Mouse (Mus musculus) limb, embryonic 10.5 days (tissue): ENCODE measurements around the gene Atp1a1. TPM values are rescaled to one million over a fixed set of nuclear protein-coding genes. Genes with fewer than 3 reads are reported as not detected.

Experiments used
- DNase-seq: peaks from one replicate; pipeline ENCODE4 v3.0.0-alpha.2; 2017; ENCODE audit warnings: low spot score
- H3K27ac ChIP-seq: fragments of 300-500 bp; sonication (generic); 2 replicates; pipeline ENCODE4 v1.5.1; 2016; ENCODE audit warnings: mild to moderate bottlenecking
- H3K27me3 ChIP-seq: fragments of 300-500 bp; sonication (generic); 2 replicates; pipeline ENCODE4 v1.6.1; 2016; ENCODE audit warnings: low read depth, mild to moderate bottlenecking; ENCODE audit not compliant: poor library complexity, severe bottlenecking
- H3K36me3 ChIP-seq: fragments of 300-500 bp; sonication (generic); 2 replicates; pipeline ENCODE4 v1.6.1; 2016; ENCODE audit warnings: mild to moderate bottlenecking, moderate library complexity
- H3K4me1 ChIP-seq: fragments of 300-500 bp; sonication (generic); 2 replicates; pipeline ENCODE4 v1.6.1; 2016
- H3K4me3 ChIP-seq: fragments of 300-500 bp; sonication (generic); 2 replicates; pipeline ENCODE4 v1.5.1; 2016; ENCODE audit warnings: mild to moderate bottlenecking, moderate library complexity
- H3K9me3 ChIP-seq: fragments of 300-500 bp; sonication (generic); replicated peaks from 2 replicates; pipeline ENCODE4 v1.6.1; 2016; ENCODE audit warnings: mild to moderate bottlenecking
- WGBS: fragments of 180-500 bp; shearing (Covaris S2); methylation state at CpG from one replicate; pipeline ENCODE4 v1.1.7; 2016; 5-methylcytosine and 5-hydroxymethylcytosine counted together
- polyA plus RNA-seq: library from polyadenylated mRNA; unstranded; fragments of >200 nt; fragmentation: Nextera tagmentation; extraction: Ambion mirVana; gene quantifications from 2 replicates; pipeline ENCODE4 v1.2.1, GENCODE M21; 2016

The Atp1a1 gene
- polyA plus RNA-seq, 1 experiment from 2014 or later = 47.7 TPM

DNA sequence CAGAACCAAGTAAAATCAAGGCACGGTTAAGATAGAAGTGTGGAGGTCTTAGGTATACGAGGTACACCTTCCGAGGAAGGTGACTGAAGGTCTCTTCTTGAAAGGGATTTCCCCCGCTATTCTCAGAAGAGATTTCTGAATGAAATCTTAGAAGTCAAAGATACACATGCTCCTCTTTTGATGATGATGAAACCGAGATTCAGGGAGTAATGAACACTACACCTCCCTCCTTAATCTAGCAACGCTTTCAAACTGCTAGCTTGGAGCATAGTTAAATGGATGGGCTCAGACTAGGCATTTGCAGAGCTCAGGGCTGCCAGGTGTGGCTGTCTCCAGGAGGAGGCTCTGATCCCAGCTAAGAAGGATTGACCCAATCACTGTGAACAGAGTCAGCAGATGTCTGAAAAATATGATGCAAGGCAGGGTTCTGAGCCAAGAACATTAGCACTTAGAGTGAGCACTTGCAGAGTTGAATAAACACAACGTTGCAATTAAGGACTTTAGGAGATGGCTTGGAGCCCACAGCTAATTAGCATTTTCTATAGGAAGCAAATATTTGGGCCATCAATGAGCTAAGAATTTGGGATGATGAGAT, 2.5 kb upstream of the Atp1a1 start:
- Histone ChIP-seq H3K27ac (no peak overlapping the region), H3K36me3 (no peaks in the 10 kb centered on the region), H3K4me3 (no peak overlapping the region), H3K9me3 (no peaks in the 10 kb centered on the region), H3K27me3 (peaks cover 7% of the 10 kb centered on the region; the same call in 1 of the 2 replicates), H3K4me1 (peaks cover 46% of the 10 kb centered on the region)
- 83% methylated on average over 7 of the region's 7 CpGs for WGBS
- no peak for DNase-seq

DNA sequence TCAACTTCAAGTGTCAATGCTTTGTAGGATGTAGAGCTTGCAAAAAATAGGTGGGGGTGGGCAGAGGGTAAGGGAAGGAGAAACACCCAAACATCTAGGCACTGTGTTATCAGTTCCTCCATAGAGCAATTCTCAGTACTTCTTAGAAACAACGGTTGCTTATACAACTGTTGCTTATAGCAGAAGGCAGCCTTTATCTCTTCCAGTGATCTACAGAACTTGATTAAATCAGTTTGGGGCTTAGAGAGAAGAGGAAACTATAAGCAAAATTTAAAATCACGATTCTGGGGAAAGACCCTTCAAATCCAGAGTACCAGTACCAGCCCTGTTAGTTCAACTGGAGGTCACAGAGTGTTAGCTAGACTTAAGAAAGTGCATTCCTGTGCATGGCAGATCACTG, 1.2 kb upstream of the Atp1a1 start:
- peaks cover 7% of the 10 kb centered on the region; the same call in 1 of the 2 replicates for H3K27me3 ChIP-seq
- H3K4me1 ChIP-seq = peaks cover 46% of the 10 kb centered on the region
- no peaks in the 10 kb centered on the region for H3K9me3 ChIP-seq
- 46% methylated on average over 2 of the region's 2 CpGs for WGBS
- no peak overlapping the region for H3K4me3 ChIP-seq
- H3K27ac ChIP-seq = no peak overlapping the region
- DNase-seq = no peak
- H3K36me3 ChIP-seq = no peaks in the 10 kb centered on the region

DNA sequence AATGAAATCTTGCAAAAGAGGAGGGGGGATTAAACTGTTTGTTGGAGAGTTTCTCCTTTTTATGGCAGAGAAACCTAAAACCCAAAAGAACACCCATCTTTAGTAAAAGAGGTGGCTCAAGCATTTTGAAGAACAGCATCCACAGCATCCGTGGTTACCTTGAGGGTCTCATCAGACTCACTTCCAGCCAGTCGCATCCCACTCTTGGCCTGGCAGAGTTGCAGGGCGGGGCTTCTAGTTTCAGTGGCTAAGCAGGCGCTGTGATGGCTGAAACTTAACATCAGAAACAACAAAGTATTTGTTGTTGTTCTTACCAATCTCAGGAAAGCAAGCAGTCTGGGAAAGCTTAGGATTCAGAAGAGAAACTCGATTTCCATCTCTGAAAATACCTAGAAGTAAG, 807 bp upstream of the Atp1a1 start:
- no peaks in the 10 kb centered on the region for H3K9me3 ChIP-seq
- H3K27ac ChIP-seq = peak overlapping the region; percentile 99; the same call in 1 of the 2 replicates
- H3K4me3 ChIP-seq = peak overlapping the region; percentile 97
- H3K4me1 ChIP-seq = peaks cover 48% of the 10 kb centered on the region
- no peak for DNase-seq
- H3K27me3 ChIP-seq = peaks cover 7% of the 10 kb centered on the region; the same call in 1 of the 2 replicates
- no peaks in the 10 kb centered on the region for H3K36me3 ChIP-seq
- 19% methylated on average over 5 of the region's 5 CpGs for WGBS

DNA sequence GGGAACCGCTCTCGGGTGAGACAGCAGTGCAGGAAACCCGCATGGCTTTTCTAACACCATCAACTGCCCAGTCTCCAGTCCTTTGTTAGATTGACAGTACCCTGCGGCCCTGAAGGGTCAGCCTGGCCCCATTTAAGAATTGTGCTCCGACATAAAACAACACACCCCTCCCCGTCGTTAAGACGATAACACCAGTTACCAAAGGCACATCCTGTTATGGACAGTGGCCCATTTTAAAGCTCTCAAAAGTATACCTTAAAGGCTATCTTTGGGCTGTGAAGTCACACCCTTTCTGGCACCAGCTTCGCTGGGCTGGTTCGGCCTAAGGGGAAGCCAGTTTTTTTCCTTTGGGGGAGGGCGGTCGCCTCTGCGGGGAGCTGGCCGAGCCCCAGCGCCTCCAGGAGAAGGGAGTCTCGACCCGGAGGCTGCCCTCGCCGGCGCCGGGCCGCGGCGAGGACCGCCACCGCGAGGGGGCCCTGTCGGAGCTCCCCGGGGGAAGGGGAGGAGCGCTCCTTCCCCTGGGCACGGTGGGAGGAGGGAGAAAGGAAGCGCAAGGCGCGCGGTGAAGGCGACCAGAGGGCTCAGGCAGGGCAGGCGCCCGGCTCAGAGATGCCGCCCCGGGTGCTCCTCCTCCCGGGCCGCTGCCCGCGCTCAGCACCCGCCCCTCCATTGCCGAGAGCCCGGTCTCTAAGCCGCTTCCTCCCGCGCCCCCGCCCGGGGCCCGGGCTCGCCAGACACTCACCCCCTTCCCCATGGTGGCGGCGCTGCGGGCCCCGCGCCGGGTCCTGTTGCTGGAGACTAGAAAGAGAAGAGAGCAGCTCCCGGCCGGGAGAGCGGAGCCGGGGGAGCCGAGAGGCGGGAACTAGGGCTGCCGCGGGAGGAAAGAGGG, 579 bp downstream of the Atp1a1 start:
- Histone ChIP-seq H3K4me3 (peak overlapping the region; percentile 97), H3K9me3 (no peaks in the 10 kb centered on the region), H3K27ac (peak overlapping the region; percentile 99), H3K27me3 (peaks cover 7% of the 10 kb centered on the region; the same call in 1 of the 2 replicates), H3K4me1 (peaks cover 62% of the 10 kb centered on the region), H3K36me3 (0 out of 2 replicates have a peak, but pooled peaks cover 2% of the 10 kb centered on the region)
- under 1% methylated on average over 64 of the region's 68 CpGs for WGBS
- peak; percentile 86 for DNase-seq

DNA sequence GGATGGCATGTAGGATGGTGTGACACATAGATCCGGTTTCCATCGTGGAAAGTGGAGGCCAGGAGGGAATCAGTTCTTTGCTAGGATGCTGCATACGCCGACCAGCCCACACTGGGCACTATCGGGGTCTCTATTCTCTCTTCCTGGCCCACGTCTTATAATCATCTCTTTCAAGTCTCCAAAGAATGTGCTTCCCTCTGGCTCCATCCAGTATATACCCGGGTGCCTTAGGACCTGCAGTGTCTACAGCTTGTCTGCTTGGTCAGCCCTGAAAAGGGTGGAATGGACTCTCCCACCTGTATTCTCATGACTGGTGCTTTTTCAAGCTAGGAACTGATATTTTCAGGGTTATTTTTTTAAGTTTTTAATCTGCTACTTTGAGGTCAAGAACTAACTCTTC, 1.3 kb downstream of the Atp1a1 start:
- 50% methylated on average over 7 of the region's 7 CpGs for WGBS
- Histone ChIP-seq H3K4me3 (peak overlapping the region; percentile 97), H3K36me3 (0 out of 2 replicates have a peak, but pooled peaks cover 2% of the 10 kb centered on the region), H3K27me3 (peaks cover 7% of the 10 kb centered on the region; the same call in 1 of the 2 replicates), H3K27ac (peak overlapping the region; percentile 99), H3K9me3 (no peaks in the 10 kb centered on the region), H3K4me1 (peaks cover 69% of the 10 kb centered on the region)
- no peak for DNase-seq

DNA sequence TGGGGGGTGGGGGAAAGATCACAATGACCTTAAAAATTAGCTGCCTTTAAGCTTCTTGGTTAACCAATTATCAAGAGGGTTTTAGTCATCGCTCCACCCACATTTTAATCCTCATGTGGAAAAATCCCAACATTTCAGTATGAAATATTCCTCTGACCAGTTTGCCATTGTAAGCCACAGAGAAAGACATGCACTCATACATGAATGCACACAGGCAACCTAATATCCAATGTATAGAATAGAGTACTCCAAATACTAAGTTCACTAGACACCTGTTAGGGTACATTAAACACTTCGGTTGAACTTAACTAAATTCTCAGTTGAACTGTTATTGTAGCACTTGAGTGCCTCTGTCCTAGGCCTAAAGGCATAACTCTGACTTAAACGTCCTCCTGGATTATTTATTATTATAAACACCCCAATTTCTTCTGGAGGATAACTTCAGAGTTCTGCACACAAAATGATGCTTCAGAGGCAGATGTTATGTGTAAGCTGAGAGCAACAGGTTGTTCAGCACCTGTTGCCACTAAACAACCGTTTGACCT, 1.9 kb downstream of the Atp1a1 start:
- Histone ChIP-seq H3K27me3 (peaks cover 7% of the 10 kb centered on the region; the same call in 1 of the 2 replicates), H3K9me3 (no peaks in the 10 kb centered on the region), H3K36me3 (0 out of 2 replicates have a peak, but pooled peaks cover 2% of the 10 kb centered on the region), H3K27ac (no peak overlapping the region), H3K4me3 (peak overlapping the region; percentile 97), H3K4me1 (peaks cover 75% of the 10 kb centered on the region)
- 81% methylated on average over 4 of the region's 4 CpGs for WGBS
- no peak for DNase-seq

DNA sequence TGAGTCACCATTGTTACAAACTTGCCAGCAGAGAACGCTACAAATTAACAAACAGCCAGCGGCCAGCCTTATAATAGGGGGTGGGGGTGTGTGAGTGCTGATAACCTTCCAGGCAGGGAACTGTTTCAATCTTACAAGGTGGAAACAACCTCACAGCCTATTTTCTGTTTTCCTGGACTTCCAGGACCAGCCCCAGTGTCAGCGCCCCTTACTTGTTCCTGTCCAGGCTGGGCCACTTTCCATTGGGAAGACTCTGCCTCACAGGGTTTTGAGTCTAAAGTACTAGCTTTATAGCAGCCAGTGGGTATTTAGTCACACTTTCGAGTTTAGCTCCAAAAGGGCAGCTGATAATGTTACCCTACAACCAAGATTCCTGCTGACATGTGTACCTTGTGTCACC, 2.8 kb downstream of the Atp1a1 start:
- H3K4me1 ChIP-seq = peaks cover 81% of the 10 kb centered on the region
- 0 out of 2 replicates have a peak, but pooled peaks cover 2% of the 10 kb centered on the region for H3K36me3 ChIP-seq
- peak overlapping the region; percentile 8; the same call in 1 of the 2 replicates for H3K4me3 ChIP-seq
- WGBS = 59% methylated on average over 4 of the region's 4 CpGs
- no peaks in the 10 kb centered on the region for H3K9me3 ChIP-seq
- no peak for DNase-seq
- H3K27ac ChIP-seq = no peak overlapping the region
- peaks cover 7% of the 10 kb centered on the region; the same call in 1 of the 2 replicates for H3K27me3 ChIP-seq

DNA sequence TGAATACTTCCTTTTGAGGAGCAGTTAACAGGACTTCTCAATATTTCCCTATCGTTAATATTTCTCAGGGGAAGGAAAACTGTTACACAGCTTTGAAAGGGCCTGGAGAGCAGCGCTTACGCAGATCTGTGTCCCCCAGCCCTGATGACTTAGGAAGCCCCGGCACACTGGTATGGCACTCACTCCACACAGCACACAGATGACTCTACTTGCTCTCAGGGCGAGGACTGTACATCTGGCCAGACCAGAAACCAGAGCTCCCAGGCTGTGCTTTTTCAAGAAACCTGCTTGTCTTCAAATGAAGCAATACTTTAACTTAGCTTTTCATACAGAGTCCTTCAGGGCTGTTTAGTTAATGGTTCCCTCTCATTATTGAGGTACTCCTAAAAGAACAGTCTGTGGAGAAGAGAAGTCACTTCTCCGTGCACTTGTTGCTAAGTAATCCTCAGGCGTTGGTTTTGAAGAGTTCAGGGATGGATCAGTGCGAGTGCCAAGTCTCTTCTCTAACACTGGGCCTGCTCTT, 3.4 kb downstream of the Atp1a1 start:
- H3K4me3 ChIP-seq = peak overlapping the region; percentile 8; the same call in 1 of the 2 replicates
- WGBS = 73% methylated on average over 8 of the region's 8 CpGs
- no peak for DNase-seq
- H3K27ac ChIP-seq = peak overlapping the region; percentile 36; the same call in 1 of the 2 replicates
- no peaks in the 10 kb centered on the region for H3K9me3 ChIP-seq
- H3K36me3 ChIP-seq = peaks cover 6% of the 10 kb centered on the region
- H3K27me3 ChIP-seq = peaks cover 3% of the 10 kb centered on the region; the same call in 1 of the 2 replicates
- peaks cover 84% of the 10 kb centered on the region for H3K4me1 ChIP-seq

DNA sequence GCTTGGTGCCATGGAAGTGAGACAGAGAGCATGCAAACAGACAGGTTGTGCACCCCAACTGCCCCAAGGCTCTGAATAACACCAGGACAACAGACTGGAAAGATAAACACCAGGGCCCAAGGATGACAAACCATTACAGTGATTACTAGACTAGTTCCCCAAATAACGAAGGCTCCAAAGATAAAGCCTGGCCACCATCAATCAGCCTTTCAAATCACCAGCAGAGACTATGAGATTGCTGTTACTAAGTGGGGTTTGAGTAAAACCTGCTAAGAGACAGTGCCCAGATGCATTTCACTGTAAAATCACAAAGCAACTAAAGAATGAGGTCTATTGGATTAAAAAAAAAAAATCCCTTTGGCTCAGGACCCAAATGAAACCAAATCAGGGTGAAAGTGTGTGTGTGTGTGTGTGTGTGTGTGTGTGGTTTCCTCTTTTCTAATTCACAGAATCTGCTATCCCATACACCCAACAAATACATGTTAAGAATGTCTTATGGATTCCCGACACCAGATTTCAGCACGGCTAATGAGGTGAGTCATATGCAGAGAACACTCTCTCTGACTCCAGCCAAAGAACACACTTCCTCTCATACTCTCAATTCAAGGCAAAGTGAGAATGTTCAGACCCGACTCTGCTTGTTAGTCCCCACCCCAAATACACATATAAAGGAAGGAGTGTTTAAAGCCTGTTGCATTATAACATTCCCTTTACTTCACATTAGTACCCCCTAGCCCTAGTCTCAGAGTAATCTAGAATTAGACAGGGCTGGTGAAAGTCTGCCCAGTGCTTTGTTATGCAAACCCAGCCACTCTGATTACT, 4.4 kb downstream of the Atp1a1 start:
- WGBS = 36% methylated on average over 4 of the region's 4 CpGs
- peaks cover 12% of the 10 kb centered on the region for H3K36me3 ChIP-seq
- no peak overlapping the region for H3K4me3 ChIP-seq
- 0 out of 2 replicates have a peak overlapping the region, but pooled peaks have one; percentile 50 for H3K27ac ChIP-seq
- DNase-seq = no peak
- peaks cover 81% of the 10 kb centered on the region for H3K4me1 ChIP-seq
- H3K9me3 ChIP-seq = no peaks in the 10 kb centered on the region
- H3K27me3 ChIP-seq = no peaks in the 10 kb centered on the region

DNA sequence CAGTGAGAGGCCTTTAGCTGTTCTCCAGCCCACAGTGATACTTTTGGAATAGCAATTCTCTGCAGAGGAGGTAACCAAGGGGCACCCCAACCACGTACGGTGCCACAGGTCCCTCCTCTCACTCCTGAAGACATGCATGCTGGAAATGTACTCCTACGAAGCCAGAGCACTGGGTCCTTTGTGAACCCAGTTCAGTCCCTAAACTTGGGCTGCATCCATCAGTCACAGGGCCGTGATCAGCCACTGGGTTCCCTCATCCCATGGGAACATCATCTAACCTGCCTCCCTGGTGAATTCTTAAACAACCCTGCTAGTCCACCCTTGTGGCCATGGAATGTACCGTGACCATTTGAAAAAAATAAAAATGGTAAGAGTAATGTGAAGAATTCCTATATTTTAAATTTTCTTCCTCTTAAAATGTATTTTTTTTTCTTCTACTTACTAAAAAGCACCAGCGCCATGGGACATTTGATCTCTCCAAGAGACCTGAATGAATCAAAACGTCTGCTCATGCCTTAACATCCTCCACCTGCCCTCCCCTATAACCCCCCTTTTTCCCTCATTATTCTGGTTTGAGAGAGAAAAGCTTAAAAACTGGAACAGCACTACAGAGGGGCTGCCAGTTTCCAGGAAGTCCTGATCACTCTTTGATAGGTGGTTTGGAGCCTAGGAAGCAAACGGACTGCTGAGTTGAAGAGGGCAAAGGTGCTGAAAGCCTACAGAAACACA, 5.1 kb downstream of the Atp1a1 start:
- WGBS = 71% methylated on average over 8 of the region's 8 CpGs
- H3K36me3 ChIP-seq = peaks cover 20% of the 10 kb centered on the region
- 0 out of 2 replicates have a peak overlapping the region, but pooled peaks have one; percentile 2 for H3K27ac ChIP-seq

DNA sequence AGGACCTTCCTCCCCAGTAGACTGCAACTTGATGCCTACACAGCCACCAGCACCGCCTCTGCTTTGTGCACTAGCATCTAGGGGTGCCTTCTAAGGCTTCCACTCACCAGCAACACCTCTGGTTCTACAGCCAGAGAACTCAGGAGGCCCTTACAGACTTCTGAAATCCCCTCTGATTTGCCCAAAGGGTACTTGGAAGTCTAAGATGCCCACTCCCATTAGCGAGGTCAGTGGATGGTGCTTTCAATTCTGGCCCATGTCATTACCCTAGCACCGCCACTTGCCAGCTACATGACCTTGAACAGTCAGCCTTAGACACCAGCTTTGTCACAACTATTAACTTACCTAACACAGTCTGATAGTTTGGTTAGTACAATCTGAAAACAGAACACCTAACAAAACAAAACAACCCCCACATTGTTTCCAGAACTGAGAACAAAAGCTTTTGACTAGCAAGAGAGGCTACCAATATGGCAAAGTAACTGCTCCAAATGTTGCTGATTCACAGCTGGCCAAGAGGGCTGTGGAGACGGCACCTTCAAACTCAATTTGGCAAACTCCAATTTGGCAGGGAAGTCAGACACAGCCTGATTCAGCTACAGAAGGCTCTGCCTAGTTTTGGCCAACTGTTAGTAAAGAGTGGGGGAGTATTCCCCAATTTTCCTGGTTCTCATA, 6.1 kb downstream of the Atp1a1 start:
- Histone ChIP-seq H3K27me3 (no peaks in the 10 kb centered on the region), H3K27ac (no peak overlapping the region), H3K36me3 (peaks cover 29% of the 10 kb centered on the region), H3K4me3 (no peak overlapping the region), H3K9me3 (no peaks in the 10 kb centered on the region), H3K4me1 (peaks cover 85% of the 10 kb centered on the region)
- 72% methylated on average over 4 of the region's 4 CpGs for WGBS
- no peak for DNase-seq

More for the DNA sequence above, 5.1 kb downstream of the Atp1a1 start:
- Histone ChIP-seq H3K9me3 (no peaks in the 10 kb centered on the region), H3K4me1 (peaks cover 80% of the 10 kb centered on the region), H3K27me3 (no peaks in the 10 kb centered on the region), H3K4me3 (no peak overlapping the region)
- no peak for DNase-seq
